Mouse (Mus musculus) midbrain, embryonic 12.5 days (tissue): Measurements from ENCODE around the gene Prkcb. TPM values are rescaled to one million over a fixed set of nuclear protein-coding genes. Genes with fewer than 3 reads are reported as not detected.
A peak's percentile ranks its signal among the peaks of the same experiment; 100 is the strongest.

Source experiments
- ATAC-seq: fragments of 200-750 bp; cut with Nextera tagmentation; 2 replicates; pipeline ENCODE4 v1.8.0; 2017; ENCODE audit warnings: low read depth, moderate TSS enrichment, moderate library complexity; ENCODE audit not compliant: low FRiP score
- H3K27ac ChIP-seq: fragments of 300-500 bp; sonication (generic); replicated peaks from 2 replicates; pipeline ENCODE4 v1.5.1; 2016; ENCODE audit warnings: mild to moderate bottlenecking
- H3K27me3 ChIP-seq: fragments of 300-500 bp; sonication (generic); 2 replicates; pipeline ENCODE4 v1.6.1; 2016; ENCODE audit warnings: mild to moderate bottlenecking
- H3K36me3 ChIP-seq: fragments of 300-500 bp; sonication (generic); 2 replicates; pipeline ENCODE4 v1.6.1; 2016
- H3K4me1 ChIP-seq: fragments of 300-500 bp; sonication (generic); 2 replicates; pipeline ENCODE4 v1.6.1; 2016
- H3K4me2 ChIP-seq: fragments of 300-500 bp; sonication (generic); replicated peaks from 2 replicates; pipeline ENCODE4 v1.6.1; 2016; ENCODE audit warnings: mild to moderate bottlenecking, moderate library complexity
- H3K4me3 ChIP-seq: fragments of 300-500 bp; sonication (generic); 2 replicates; pipeline ENCODE4 v1.5.1; 2016; ENCODE audit warnings: mild to moderate bottlenecking
- H3K9ac ChIP-seq: fragments of 300-500 bp; sonication (generic); replicated peaks from 2 replicates; pipeline ENCODE4 v1.6.1; 2016; ENCODE audit warnings: mild to moderate bottlenecking, moderate library complexity
- H3K9me3 ChIP-seq: fragments of 300-500 bp; sonication (generic); 2 replicates; pipeline ENCODE4 v1.6.1; 2016; ENCODE audit warnings: mild to moderate bottlenecking
- WGBS: fragments of 180-500 bp; shearing (Covaris S2); methylation state at CpG from one replicate; pipeline ENCODE4 v1.1.7; 2016; 5-methylcytosine and 5-hydroxymethylcytosine counted together
- polyA plus RNA-seq: library from polyadenylated mRNA; unstranded; fragments of >200 nt; fragmentation: Nextera tagmentation; extraction: Ambion mirVana; gene quantifications from 2 replicates; pipeline ENCODE4 v1.2.1, GENCODE M21; 2016

Gene Prkcb
- polyA plus RNA-seq, 1 experiment from 2014 or later = 24.2 TPM

DNA sequence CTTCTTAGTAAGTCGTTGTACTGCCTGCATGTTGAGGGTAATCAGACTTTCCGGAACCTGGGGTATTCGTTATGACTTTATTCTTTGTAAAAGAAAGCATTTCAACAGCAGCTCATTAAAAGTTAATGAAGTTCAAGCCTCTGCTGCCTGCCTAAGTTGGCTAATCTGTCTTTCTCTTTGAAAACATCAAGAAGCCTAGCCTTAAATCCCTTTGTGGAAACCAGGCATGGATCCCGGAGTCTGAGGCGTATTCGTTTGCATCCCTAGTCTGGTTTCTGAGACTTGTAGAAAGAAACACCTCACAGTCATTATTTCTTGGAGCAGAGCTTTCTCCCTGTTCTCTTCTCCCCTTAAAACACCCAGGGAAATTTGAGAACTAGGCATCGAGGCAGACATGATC is 90.7 kb downstream of the Prkcb start:
- Histone ChIP-seq H3K9ac (no peak overlapping the region), H3K27me3 (no peaks in the 10 kb centered on the region), H3K9me3 (no peaks in the 10 kb centered on the region), H3K4me1 (peaks cover 14% of the 10 kb centered on the region), H3K27ac (0 out of 2 replicates have a peak overlapping the region, but pooled peaks have one; percentile 2), H3K4me2 (no peak overlapping the region), H3K36me3 (no peaks in the 10 kb centered on the region), H3K4me3 (no peak overlapping the region)
- 31% methylated on average over 7 of the region's 7 CpGs for WGBS
- ATAC-seq = no peak

DNA sequence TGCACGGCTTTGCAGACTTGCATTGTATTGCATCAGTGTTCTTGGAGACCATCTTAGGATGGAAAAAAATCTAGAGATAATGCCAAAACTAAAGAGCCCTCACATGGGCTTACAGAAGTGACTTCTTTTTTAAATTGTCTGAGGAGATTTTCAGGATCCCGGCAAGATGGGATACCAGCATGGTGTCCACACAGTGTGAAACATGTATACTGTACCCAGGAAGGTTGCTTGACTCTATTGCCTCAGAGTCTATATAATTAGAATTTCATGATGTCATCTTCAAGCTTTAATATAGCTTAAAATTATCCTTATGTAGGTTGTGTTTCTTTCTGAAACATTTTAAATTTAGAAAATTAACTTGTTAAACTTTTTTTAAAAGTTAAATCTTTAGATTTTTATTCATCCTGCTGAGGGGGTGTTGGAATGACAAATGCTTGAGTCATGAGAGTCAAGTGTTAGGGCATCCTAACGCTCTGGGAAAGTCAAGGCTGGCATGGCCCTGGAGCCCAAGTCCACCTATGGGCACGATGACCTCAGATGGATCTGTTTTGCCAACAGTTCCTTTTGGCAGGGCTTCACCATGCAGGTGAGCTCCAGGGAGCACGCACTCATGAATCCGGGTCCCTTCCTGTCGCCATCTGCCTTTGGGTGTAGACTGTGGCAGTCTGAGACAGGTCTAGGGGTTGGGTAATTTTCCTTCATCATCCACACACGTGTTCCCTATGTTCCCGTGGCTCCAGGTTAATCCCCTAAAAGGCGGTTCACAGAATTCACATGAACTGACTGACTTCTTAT is 92.0 kb downstream of the Prkcb start:
- no peak for ATAC-seq
- Histone ChIP-seq H3K4me1 (peaks cover 14% of the 10 kb centered on the region), H3K4me3 (no peak overlapping the region), H3K4me2 (no peak overlapping the region), H3K27ac (no peak overlapping the region), H3K9ac (no peak overlapping the region), H3K27me3 (no peaks in the 10 kb centered on the region), H3K36me3 (no peaks in the 10 kb centered on the region), H3K9me3 (no peaks in the 10 kb centered on the region)
- WGBS = 88% methylated on average over 10 of the region's 10 CpGs

DNA sequence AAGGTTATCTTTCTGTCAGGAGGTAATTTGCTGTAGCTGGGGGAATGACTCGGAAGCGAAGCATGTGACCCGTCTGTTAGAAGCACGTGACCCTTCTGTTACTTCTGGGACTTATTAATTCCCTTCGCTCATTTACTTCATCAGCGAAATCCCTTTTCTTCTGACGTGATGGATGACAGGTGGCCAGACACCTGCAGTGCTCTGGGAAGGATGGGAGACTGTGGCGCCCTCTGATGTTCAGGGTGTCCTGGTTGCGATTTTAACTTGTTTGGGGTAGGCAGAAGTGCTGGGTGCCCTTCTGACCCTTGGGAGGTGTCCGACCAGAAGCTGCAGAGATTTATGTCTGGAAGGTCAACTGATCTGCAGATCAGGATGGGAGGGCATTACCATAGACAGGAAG is 93.0 kb downstream of the Prkcb start:
- no peak overlapping the region for H3K27ac ChIP-seq
- H3K4me1 ChIP-seq = peaks cover 14% of the 10 kb centered on the region
- no peaks in the 10 kb centered on the region for H3K27me3 ChIP-seq
- no peaks in the 10 kb centered on the region for H3K9me3 ChIP-seq
- H3K36me3 ChIP-seq = no peaks in the 10 kb centered on the region
- no peak for ATAC-seq
- H3K9ac ChIP-seq = no peak overlapping the region
- H3K4me2 ChIP-seq = no peak overlapping the region
- H3K4me3 ChIP-seq = no peak overlapping the region
- 72% methylated on average over 10 of the region's 10 CpGs for WGBS

DNA sequence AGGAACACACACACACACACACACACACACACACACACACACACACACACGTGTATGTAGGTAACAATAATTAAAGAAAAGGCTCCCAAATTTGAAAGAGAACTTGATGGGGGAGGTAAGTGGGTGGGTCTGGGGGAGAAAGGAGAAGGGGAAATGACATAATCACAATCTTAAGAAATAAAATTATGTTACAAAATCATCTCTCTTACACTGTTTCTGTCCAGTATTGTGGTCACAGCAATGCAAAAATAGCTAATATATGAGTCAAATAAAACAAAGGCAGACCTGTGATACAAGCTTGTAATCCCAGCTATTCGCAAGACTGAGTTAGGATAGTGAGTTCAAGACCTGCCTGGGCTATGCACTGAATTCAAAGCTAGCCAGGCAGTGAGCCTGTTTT is 94.7 kb downstream of the Prkcb start:
- H3K4me1 ChIP-seq = peaks cover 13% of the 10 kb centered on the region
- no peak overlapping the region for H3K27ac ChIP-seq
- no peak for ATAC-seq
- H3K36me3 ChIP-seq = no peaks in the 10 kb centered on the region
- WGBS = 82% methylated on average over 2 of the region's 2 CpGs
- H3K4me3 ChIP-seq = no peak overlapping the region
- H3K9ac ChIP-seq = no peak overlapping the region
- no peaks in the 10 kb centered on the region for H3K9me3 ChIP-seq
- H3K4me2 ChIP-seq = no peak overlapping the region
- no peaks in the 10 kb centered on the region for H3K27me3 ChIP-seq

DNA sequence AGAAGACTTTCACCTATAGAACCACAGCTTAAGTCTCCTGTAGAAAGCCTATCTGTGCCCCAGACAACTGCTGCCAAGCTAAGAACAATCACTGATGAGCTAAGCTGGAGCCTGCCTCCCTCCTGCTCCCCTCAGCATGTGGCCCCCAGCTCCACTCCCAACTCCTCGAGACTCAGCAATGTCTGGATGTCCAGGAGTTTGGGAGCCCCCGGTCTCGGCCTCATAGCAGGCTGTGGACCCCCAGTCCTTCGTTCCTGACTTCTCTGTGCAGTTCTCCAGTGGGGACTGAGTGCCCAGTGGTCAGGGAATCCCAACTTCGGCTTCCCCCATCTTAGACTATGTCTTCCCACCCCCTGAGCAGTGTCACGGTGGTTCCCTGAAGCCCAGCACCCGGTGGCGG is 96.3 kb downstream of the Prkcb start:
- H3K9ac ChIP-seq = no peak overlapping the region
- WGBS = 81% methylated on average over 8 of the region's 8 CpGs
- H3K27me3 ChIP-seq = no peaks in the 10 kb centered on the region
- H3K27ac ChIP-seq = no peak overlapping the region
- H3K9me3 ChIP-seq = no peaks in the 10 kb centered on the region
- peaks cover 12% of the 10 kb centered on the region for H3K4me1 ChIP-seq
- ATAC-seq = no peak
- H3K4me2 ChIP-seq = no peak overlapping the region
- no peaks in the 10 kb centered on the region for H3K36me3 ChIP-seq
- no peak overlapping the region for H3K4me3 ChIP-seq

DNA sequence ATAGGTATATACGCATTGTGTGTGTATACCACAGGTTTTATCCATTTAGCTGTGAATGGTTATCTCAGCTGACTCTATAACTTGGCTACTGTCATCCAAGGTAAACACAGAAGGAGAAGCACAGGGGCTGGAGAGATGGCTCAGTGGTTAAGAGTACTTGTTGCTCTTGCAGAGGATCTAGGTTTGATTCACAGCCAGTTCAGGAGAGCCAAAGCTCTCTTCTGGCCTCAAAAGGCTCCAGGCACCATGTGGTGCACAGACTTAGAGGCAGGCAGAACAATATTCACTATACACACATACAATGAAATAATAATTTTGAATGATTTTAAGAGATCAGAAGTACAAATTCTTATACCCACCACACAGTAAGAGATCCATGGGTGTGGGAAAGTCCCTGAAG is 98.0 kb downstream of the Prkcb start:
- Histone ChIP-seq H3K36me3 (no peaks in the 10 kb centered on the region), H3K9ac (no peak overlapping the region), H3K4me2 (no peak overlapping the region), H3K4me3 (no peak overlapping the region), H3K27me3 (no peaks in the 10 kb centered on the region), H3K9me3 (no peaks in the 10 kb centered on the region), H3K4me1 (peaks cover 24% of the 10 kb centered on the region), H3K27ac (no peak overlapping the region)
- WGBS = 95% methylated on average over 1 of the region's 1 CpGs
- ATAC-seq = no peak

DNA sequence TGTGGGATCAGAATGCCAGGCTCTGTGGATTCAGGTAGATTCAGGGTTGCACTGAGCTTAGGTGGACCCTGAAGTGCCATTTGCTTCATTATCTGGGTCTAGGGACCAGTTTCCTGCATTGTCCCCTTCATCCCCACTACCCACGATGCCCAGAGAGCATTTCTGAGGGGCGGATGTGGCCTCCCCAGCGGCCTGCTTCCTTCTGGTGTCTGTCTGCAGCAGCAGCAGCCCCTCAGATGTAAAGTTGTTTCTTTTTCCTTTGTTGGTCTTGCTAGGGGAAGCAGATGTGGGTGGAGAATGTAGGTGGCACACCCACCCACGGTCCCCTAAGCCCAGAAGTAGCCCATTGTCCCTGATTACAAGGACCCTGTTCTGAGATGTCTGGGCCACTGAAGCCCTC is 99.3 kb downstream of the Prkcb start:
- no peaks in the 10 kb centered on the region for H3K9me3 ChIP-seq
- H3K4me1 ChIP-seq = peaks cover 24% of the 10 kb centered on the region
- no peak overlapping the region for H3K9ac ChIP-seq
- 77% methylated on average over 4 of the region's 4 CpGs for WGBS
- no peaks in the 10 kb centered on the region for H3K36me3 ChIP-seq
- no peak overlapping the region for H3K4me2 ChIP-seq
- no peak overlapping the region for H3K4me3 ChIP-seq
- H3K27ac ChIP-seq = no peak overlapping the region
- H3K27me3 ChIP-seq = no peaks in the 10 kb centered on the region
- ATAC-seq = no peak

DNA sequence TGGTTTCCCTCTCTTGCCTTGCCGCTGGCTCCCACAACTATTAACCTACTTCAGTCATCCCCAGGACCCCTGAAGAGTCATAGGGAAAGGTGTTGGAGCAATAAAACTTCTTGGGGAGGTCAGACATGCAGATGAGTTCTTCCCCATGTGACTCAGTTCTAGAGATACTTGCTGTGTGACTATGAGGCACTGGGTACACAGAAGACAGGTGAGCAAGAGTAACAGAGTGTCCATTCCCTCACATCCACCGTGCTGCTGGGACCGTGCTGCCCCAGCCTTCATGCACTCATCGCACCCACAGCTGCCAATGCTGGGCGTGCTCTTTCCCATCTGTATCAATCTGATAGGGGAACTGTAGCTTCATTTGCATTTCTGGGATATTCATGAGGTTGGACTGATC is 100.3 kb downstream of the Prkcb start:
- H3K4me1 ChIP-seq = peaks cover 24% of the 10 kb centered on the region
- no peak overlapping the region; the same call in 1 of the 2 replicates for H3K27ac ChIP-seq
- H3K27me3 ChIP-seq = no peaks in the 10 kb centered on the region
- no peaks in the 10 kb centered on the region for H3K9me3 ChIP-seq
- 61% methylated on average over 5 of the region's 5 CpGs for WGBS
- no peak overlapping the region for H3K4me3 ChIP-seq
- ATAC-seq = no peak
- H3K36me3 ChIP-seq = no peaks in the 10 kb centered on the region
- no peak overlapping the region for H3K4me2 ChIP-seq
- H3K9ac ChIP-seq = no peak overlapping the region

DNA sequence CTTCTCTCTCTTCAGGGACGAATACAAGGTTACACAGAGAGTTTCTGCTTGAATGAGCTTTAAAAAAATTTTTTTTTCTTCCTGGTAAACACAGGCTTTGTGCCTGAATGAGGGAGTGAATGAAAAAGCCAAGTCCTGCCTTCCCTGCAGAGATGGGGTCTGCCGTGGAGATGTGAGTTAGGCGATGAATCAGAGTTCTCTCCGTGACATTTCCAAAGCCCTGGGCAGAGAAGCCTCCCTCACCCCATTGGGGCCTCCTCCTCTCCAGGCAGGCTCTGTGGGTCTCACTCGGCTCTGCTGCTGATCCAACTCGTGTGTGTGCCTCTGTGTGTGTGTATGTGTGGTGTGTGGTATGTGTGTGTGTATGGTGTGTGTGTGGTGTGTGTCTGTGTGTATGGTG is 101.1 kb downstream of the Prkcb start:
- Histone ChIP-seq H3K4me1 (peaks cover 24% of the 10 kb centered on the region), H3K9me3 (no peaks in the 10 kb centered on the region), H3K36me3 (no peaks in the 10 kb centered on the region), H3K9ac (no peak overlapping the region), H3K4me3 (no peak overlapping the region), H3K27me3 (no peaks in the 10 kb centered on the region), H3K4me2 (no peak overlapping the region; the same call in 1 of the 2 replicates), H3K27ac (peak overlapping the region; percentile 63; the same call in 1 of the 2 replicates)
- 19% methylated on average over 6 of the region's 6 CpGs for WGBS
- no peak for ATAC-seq

DNA sequence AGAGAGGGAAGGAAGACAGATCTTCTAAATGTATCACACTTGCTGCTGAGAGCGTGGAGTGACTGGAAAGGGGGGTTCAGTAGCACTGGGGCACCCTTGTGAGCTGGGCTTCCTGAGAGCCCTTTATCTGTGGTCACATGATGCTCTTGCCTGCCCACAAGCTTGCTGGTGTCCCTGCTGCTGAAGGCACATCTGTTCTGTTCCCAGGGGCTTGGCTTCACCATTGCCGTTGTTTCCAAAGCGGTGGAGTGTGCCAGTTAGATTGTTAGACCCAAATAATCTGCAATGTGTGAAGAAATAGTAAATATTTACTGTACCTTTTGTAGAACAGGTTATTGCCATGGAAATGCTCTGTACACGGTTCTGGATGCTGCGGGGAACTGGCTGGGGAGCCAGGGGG is 101.6 kb downstream of the Prkcb start:
- H3K4me3 ChIP-seq = no peak overlapping the region
- H3K27ac ChIP-seq = 0 out of 2 replicates have a peak overlapping the region, but pooled peaks have one; percentile 63
- no peaks in the 10 kb centered on the region for H3K27me3 ChIP-seq
- no peak overlapping the region for H3K9ac ChIP-seq
- 55% methylated on average over 5 of the region's 5 CpGs for WGBS
- no peaks in the 10 kb centered on the region for H3K9me3 ChIP-seq
- no peaks in the 10 kb centered on the region for H3K36me3 ChIP-seq
- peak; percentile 56; the same call in 1 of the 2 replicates for ATAC-seq
- H3K4me1 ChIP-seq = peaks cover 24% of the 10 kb centered on the region
- H3K4me2 ChIP-seq = no peak overlapping the region

DNA sequence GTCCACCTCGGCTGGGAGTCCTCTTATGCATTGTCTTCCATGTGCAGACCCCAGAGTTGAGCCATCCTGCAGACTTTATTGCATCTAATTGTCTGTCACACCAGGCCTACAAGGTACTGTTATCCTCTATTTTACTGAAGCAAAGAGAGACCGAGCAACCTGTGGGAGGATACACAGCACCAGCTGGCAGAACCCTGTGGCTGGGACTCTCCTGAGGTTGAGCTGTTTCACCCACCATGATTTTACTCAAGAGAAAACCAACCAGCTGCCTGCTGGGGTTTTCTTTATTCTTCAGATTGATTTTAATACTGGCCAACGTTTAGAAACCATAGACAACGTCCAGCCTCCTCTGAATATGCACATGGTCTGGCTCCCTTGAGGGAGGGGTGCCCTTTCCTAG is 102.1 kb downstream of the Prkcb start:
- H3K4me3 ChIP-seq = no peak overlapping the region
- no peak overlapping the region for H3K4me2 ChIP-seq
- no peak for ATAC-seq
- no peaks in the 10 kb centered on the region for H3K36me3 ChIP-seq
- H3K9me3 ChIP-seq = no peaks in the 10 kb centered on the region
- 69% methylated on average over 4 of the region's 4 CpGs for WGBS
- no peak overlapping the region for H3K27ac ChIP-seq
- H3K9ac ChIP-seq = no peak overlapping the region
- H3K4me1 ChIP-seq = peaks cover 24% of the 10 kb centered on the region
- H3K27me3 ChIP-seq = no peaks in the 10 kb centered on the region

DNA sequence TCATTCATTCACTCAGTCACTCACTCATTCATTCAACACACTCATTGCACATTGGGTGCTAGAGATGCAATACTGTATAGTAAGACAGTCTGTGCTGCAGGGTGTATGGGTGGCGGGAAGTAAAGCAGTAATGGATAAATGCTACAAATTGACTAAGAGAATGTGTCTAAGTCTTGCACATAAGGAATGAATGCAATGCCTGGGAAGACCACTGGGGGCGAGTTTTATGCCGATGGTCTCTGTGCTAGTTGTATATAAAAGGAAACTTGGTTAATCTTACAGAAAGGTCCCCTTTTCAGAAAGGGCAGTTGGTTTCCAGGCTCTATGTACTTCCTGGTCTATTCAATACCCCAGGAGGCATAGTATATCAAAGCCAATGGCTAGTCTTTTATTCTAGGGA is 102.8 kb downstream of the Prkcb start:
- Histone ChIP-seq H3K4me2 (no peak overlapping the region), H3K9ac (no peak overlapping the region), H3K9me3 (no peaks in the 10 kb centered on the region), H3K36me3 (no peaks in the 10 kb centered on the region), H3K4me3 (no peak overlapping the region), H3K27ac (no peak overlapping the region), H3K27me3 (no peaks in the 10 kb centered on the region), H3K4me1 (peaks cover 24% of the 10 kb centered on the region)
- 71% methylated on average over 3 of the region's 3 CpGs for WGBS
- ATAC-seq = no peak

DNA sequence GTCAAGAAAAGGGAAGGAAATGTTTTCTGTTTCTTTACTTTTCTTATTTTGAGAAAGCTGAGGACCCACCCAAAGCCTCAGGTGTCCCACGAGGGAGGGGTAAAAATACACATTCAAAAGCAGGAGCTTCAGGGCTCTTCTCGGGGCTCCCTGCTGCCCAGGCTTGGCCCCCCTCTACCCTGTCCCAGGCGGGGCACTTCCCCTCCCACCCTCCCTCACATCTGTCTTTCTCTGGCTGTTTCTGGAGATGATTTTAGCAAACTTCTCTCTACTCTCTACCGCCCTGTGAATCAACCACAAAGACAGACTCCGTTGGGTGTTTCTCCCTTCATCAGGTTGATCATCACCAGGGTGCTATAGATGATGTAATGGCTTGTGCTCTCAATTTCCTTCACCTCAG is 105.4 kb downstream of the Prkcb start:
- Histone ChIP-seq H3K9ac (no peak overlapping the region), H3K9me3 (no peaks in the 10 kb centered on the region), H3K27me3 (no peaks in the 10 kb centered on the region), H3K4me3 (no peak overlapping the region), H3K4me2 (no peak overlapping the region), H3K4me1 (peaks cover 21% of the 10 kb centered on the region), H3K36me3 (no peaks in the 10 kb centered on the region), H3K27ac (no peak overlapping the region)
- 56% methylated on average over 5 of the region's 5 CpGs for WGBS
- ATAC-seq = no peak
